Mouse (Mus musculus): ENCODE results near the gene Sf1.

DNA sequence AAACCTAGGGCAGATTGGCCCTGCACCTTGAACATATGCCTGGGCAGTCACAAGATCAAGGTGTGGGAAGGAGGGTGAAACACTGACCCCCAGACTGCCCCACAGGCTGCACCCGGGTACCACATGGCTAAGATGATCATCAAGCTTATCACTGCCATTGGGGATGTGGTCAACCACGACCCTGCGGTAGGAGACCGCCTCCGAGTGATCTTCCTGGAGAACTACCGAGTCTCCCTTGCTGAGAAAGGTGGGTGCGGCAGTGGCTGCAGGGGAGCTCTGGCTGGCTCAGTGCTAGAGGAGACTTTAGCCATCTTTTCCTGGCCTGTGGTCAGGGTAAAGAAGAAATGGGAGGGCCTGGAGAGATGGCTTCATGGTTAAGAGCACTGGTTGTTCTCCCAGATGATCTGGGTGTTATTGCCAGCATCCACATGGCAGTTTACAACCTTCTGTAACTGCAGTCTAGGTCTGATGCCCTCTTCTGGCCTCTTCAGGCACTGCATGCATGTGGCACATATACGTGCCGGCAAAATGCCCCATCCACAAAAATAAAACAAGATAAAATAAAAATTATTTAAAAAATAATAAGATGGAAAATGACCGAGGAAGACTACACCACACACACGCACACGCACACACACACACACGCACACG lies 29.4 kb downstream of the Sf1 start:
- no peak for TF ChIP-seq POLR2A (IDR thresholded peaks at IDR 0.05; ENCODE audit: low read depth, low read length)
- no peak; the same call in 1 of the 2 replicates for TF ChIP-seq CTCF (IDR thresholded peaks at IDR 0.05; ENCODE audit: borderline replicate concordance, insufficient read depth, low read length)
